Mouse (Mus musculus) myocyte (in vitro differentiated cells): Measurements from ENCODE around the gene Mast4.

Source experiments
- MAX ChIP-seq: IDR thresholded peaks from one replicate; pipeline ENCODE4 v1.6.1; 2011; ENCODE audit warnings: low read depth, mild to moderate bottlenecking, control low read depth
- MYOD1 ChIP-seq, 3 experiments: IDR thresholded peaks; one replicate each; pipeline ENCODE4 v1.6.1; 2011; ENCODE audit warnings: control low read depth in 2 of 3, low read depth in 2 of 3, mild to moderate bottlenecking in 2 of 3, moderate library complexity in 1 of 3; ENCODE audit not compliant: insufficient read length in 2 of 3, control insufficient read depth in 1 of 3
- MYOG ChIP-seq, 3 experiments: IDR thresholded peaks; one replicate each; pipeline ENCODE4 v1.6.1; 2011; ENCODE audit warnings: control low read depth in 2 of 3, low read depth in 2 of 3, mild to moderate bottlenecking in 2 of 3; ENCODE audit not compliant: insufficient read length in 2 of 3, control insufficient read depth in 1 of 3, insufficient read depth in 1 of 3
- POLR2A ChIP-seq: IDR thresholded peaks from one replicate; pipeline ENCODE4 v1.6.1; 2011; ENCODE audit warnings: low read depth, mild to moderate bottlenecking, control low read depth, moderate library complexity; ENCODE audit not compliant: insufficient read length
- TCF12 ChIP-seq: IDR thresholded peaks from one replicate; pipeline ENCODE4 v1.6.1; 2011; ENCODE audit warnings: mild to moderate bottlenecking, control low read depth; ENCODE audit not compliant: poor library complexity, insufficient read depth, severe bottlenecking
- USF1 ChIP-seq: IDR thresholded peaks from one replicate; pipeline ENCODE4 v1.6.1; 2011; ENCODE audit warnings: low read depth, mild to moderate bottlenecking, control low read depth, moderate library complexity

GRCm38 (mm10) chr13:103344006-103344720 lies 9.9 kb upstream of the Mast4 start:
- TF ChIP-seq POLR2A (no peak), MYOD1 (IDR thresholded peaks at IDR 0.05; ENCODE audit: control insufficient read depth in 1 of 3, insufficient read length in 2 of 3, low read depth in 2 of 3) (no peak), MYOG (IDR thresholded peaks at IDR 0.05; ENCODE audit: control insufficient read depth in 1 of 3, insufficient read depth in 1 of 3, insufficient read length in 2 of 3, low read depth in 2 of 3) (no peak), USF1 (no peak), TCF12 (no peak), MAX (no peak)
